Mouse (Mus musculus) embryonic facial prominence, embryonic 11.5 days (tissue): ENCODE results near the gene Pgm2. TPM values are rescaled to one million over a fixed set of nuclear protein-coding genes. Genes with fewer than 3 reads are reported as not detected.

Experiments
- ATAC-seq: fragments of 200-750 bp; cut with Nextera tagmentation; replicated peaks from 2 replicates; pipeline ENCODE4 v1.8.0; 2017; ENCODE audit warnings: low read depth; ENCODE audit not compliant: insufficient number of reproducible peaks, low FRiP score, low TSS enrichment
- DNase-seq: peaks from one replicate; pipeline ENCODE4 v3.0.0-alpha.2; 2015; ENCODE audit warnings: low spot score
- H3K27ac ChIP-seq: fragments of 300-500 bp; sonication (generic); replicated peaks from 2 replicates; pipeline ENCODE4 v1.5.1; 2014; ENCODE audit warnings: mild to moderate bottlenecking, low read depth, low read length, control low read depth
- H3K27me3 ChIP-seq: fragments of 300-500 bp; sonication (generic); 2 replicates; pipeline ENCODE4 v1.6.1; 2014; ENCODE audit warnings: mild to moderate bottlenecking, low read length, moderate library complexity, mixed read lengths; ENCODE audit not compliant: control insufficient read depth, insufficient read depth
- H3K36me3 ChIP-seq: fragments of 300-500 bp; sonication (generic); replicated peaks from 2 replicates; pipeline ENCODE4 v1.6.1; 2014; ENCODE audit warnings: low read depth, mild to moderate bottlenecking, low read length, moderate library complexity, mixed read lengths; ENCODE audit not compliant: control insufficient read depth, insufficient read depth
- H3K4me1 ChIP-seq: fragments of 300-500 bp; sonication (generic); 2 replicates; pipeline ENCODE4 v1.6.1; 2014; ENCODE audit warnings: low read length, mixed read lengths; ENCODE audit not compliant: control insufficient read depth, insufficient read depth
- H3K4me2 ChIP-seq: fragments of 300-500 bp; sonication (generic); 2 replicates; pipeline ENCODE4 v1.6.1; 2014; ENCODE audit warnings: low read depth, mild to moderate bottlenecking, control low read depth, low read length, moderate library complexity
- H3K4me3 ChIP-seq: fragments of 300-500 bp; sonication (generic); 2 replicates; pipeline ENCODE4 v1.5.1; 2014; ENCODE audit warnings: low read depth, low read length, control low read depth
- H3K9ac ChIP-seq: fragments of 300-500 bp; sonication (generic); replicated peaks from 2 replicates; pipeline ENCODE4 v1.6.1; 2014; ENCODE audit warnings: mild to moderate bottlenecking, control low read depth, low read length
- H3K9me3 ChIP-seq: fragments of 300-500 bp; sonication (generic); replicated peaks from 2 replicates; pipeline ENCODE4 v1.6.1; 2016; ENCODE audit warnings: mild to moderate bottlenecking, low read length, inconsistent platforms, mixed read lengths; ENCODE audit not compliant: control insufficient read depth
- WGBS: fragments of 180-500 bp; shearing (Covaris S2); extraction: QIAGEN DNeasy Blood & Tissue Kit; methylation state at CpG from one replicate; pipeline ENCODE4 v1.1.7; 2014; 5-methylcytosine and 5-hydroxymethylcytosine counted together
- polyA plus RNA-seq: library from polyadenylated mRNA; unstranded; fragments of >200 nt; fragmentation: Nextera tagmentation; extraction: Ambion mirVana; gene quantifications from 2 replicates; pipeline ENCODE4 v1.2.1, GENCODE M21; 2014

Gene Pgm2
- polyA plus RNA-seq, 1 experiment from 2014 or later: 35.6 TPM

GRCm38 (mm10) chr5:64155861-64156550 lies 63.3 kb downstream of the Pgm2 start, which contains the start of gene Tbc1d1:
Gene Tbc1d1 (plus strand): TSS chr5:64156305.
- Histone ChIP-seq H3K27me3 (peaks cover 25% of the 10 kb centered on the region), H3K27ac (no peak within 1 kb of the TSS), H3K4me1 (no peaks in the 10 kb centered on the region; the same call in 1 of the 2 replicates), H3K36me3 (no peaks in the 10 kb centered on the region), H3K4me3 (no peak within 1 kb of the TSS), H3K4me2 (peak within 1 kb of the TSS; percentile 16; the same call in 1 of the 2 replicates), H3K9me3 (no peaks in the 10 kb centered on the region), H3K9ac (no peak within 1 kb of the TSS)
- WGBS: 42% methylated on average over 11 of the region's 11 CpGs
- DNase-seq (peak; percentile 24), ATAC-seq (no peak)

- 41% methylated on average over 4 of the region's 4 CpGs for WGBS
- no peak overlapping the region for H3K27ac ChIP-seq
Measured at GRCm38 (mm10) chr5:64156579-64156978, 63.8 kb downstream of the Pgm2 start.

GRCm38 (mm10) chr5:64157926-64158325 lies 65.2 kb downstream of the Pgm2 start:
- H3K27ac ChIP-seq: no peak overlapping the region
- H3K9me3 ChIP-seq: no peaks in the 10 kb centered on the region
- no peaks in the 10 kb centered on the region for H3K36me3 ChIP-seq
- no peak for ATAC-seq
- peaks cover 28% of the 10 kb centered on the region for H3K27me3 ChIP-seq
- no peak overlapping the region for H3K4me2 ChIP-seq
- no peak overlapping the region for H3K4me3 ChIP-seq
- DNase-seq: no peak
- H3K9ac ChIP-seq: no peak overlapping the region
- 36% methylated on average over 1 of the region's 1 CpGs for WGBS
- no peaks in the 10 kb centered on the region; the same call in 1 of the 2 replicates for H3K4me1 ChIP-seq

More at GRCm38 (mm10) chr5:64156579-64156978, 63.8 kb downstream of the Pgm2 start:
- ATAC-seq (no peak), DNase-seq (no peak)
- H3K4me2 ChIP-seq: no peak overlapping the region
- no peaks in the 10 kb centered on the region for H3K9me3 ChIP-seq
- H3K36me3 ChIP-seq: no peaks in the 10 kb centered on the region
- no peak overlapping the region for H3K4me3 ChIP-seq
- H3K4me1 ChIP-seq: no peaks in the 10 kb centered on the region; the same call in 1 of the 2 replicates
- H3K9ac ChIP-seq: no peak overlapping the region
- peaks cover 25% of the 10 kb centered on the region for H3K27me3 ChIP-seq

- WGBS: 37% methylated on average over 4 of the region's 4 CpGs
- Histone ChIP-seq H3K9ac (no peak overlapping the region), H3K4me3 (no peak overlapping the region), H3K27ac (no peak overlapping the region), H3K4me1 (no peaks in the 10 kb centered on the region; the same call in 1 of the 2 replicates), H3K9me3 (no peaks in the 10 kb centered on the region), H3K4me2 (no peak overlapping the region), H3K27me3 (peaks cover 28% of the 10 kb centered on the region), H3K36me3 (no peaks in the 10 kb centered on the region)
- DNase-seq (no peak), ATAC-seq (no peak)
Measured at GRCm38 (mm10) chr5:64158501-64158900, 65.8 kb downstream of the Pgm2 start.

- Histone ChIP-seq H3K36me3 (no peaks in the 10 kb centered on the region), H3K4me3 (peak overlapping the region; percentile 59), H3K27ac (no peak overlapping the region), H3K4me1 (no peaks in the 10 kb centered on the region; the same call in 1 of the 2 replicates), H3K4me2 (peak overlapping the region; percentile 94), H3K27me3 (peaks cover 28% of the 10 kb centered on the region), H3K9me3 (no peaks in the 10 kb centered on the region), H3K9ac (peak overlapping the region; percentile 60)
- DNase-seq: peak; percentile 35
- WGBS: under 1% methylated on average over 38 of the region's 39 CpGs
- ATAC-seq: peak; percentile 46; the same call in 1 of the 2 replicates
Measured at GRCm38 (mm10) chr5:64159065-64159780, 66.5 kb downstream of the Pgm2 start.

- under 1% methylated on average over 51 of the region's 63 CpGs for WGBS
- no peaks in the 10 kb centered on the region for H3K9me3 ChIP-seq
- peak; percentile 85 for ATAC-seq
- H3K4me2 ChIP-seq: peak overlapping the region; percentile 94
- peaks cover 28% of the 10 kb centered on the region for H3K27me3 ChIP-seq
- DNase-seq: peak; percentile 60
- H3K4me3 ChIP-seq: peak overlapping the region; percentile 59
- no peaks in the 10 kb centered on the region for H3K36me3 ChIP-seq
- no peaks in the 10 kb centered on the region; the same call in 1 of the 2 replicates for H3K4me1 ChIP-seq
- H3K27ac ChIP-seq: no peak overlapping the region
- H3K9ac ChIP-seq: peak overlapping the region; percentile 60
Measured at GRCm38 (mm10) chr5:64159781-64160704, 67.3 kb downstream of the Pgm2 start.

GRCm38 (mm10) chr5:64160705-64161391 lies 68.1 kb downstream of the Pgm2 start:
- 2% methylated on average over 23 of the region's 23 CpGs for WGBS
- Histone ChIP-seq H3K4me2 (peak overlapping the region; percentile 94), H3K9me3 (no peaks in the 10 kb centered on the region), H3K36me3 (no peaks in the 10 kb centered on the region), H3K27ac (no peak overlapping the region), H3K27me3 (peaks cover 28% of the 10 kb centered on the region), H3K9ac (peak overlapping the region; percentile 23; the same call in 1 of the 2 replicates), H3K4me1 (no peaks in the 10 kb centered on the region; the same call in 1 of the 2 replicates), H3K4me3 (peak overlapping the region; percentile 59)
- DNase-seq (peak; percentile 26), ATAC-seq (no peak)
